Mouse (Mus musculus) forelimb bud, embryonic 11.5 days (tissue): ENCODE data around the gene Olfr726.

Experiments used
- DNase-seq: peaks from one replicate; pipeline ENCODE4 v3.0.0-alpha.2; 2012; ENCODE audit warnings: low read depth, low spot score

Olfr726 gene

GRCm38 (mm10) chr14:50090853-50091252, at the start of gene Olfr726:
Gene Olfr726 (minus strand): TSS chr14:50090953.
- DNase-seq, result no peak

- no peak for DNase-seq
Measured at GRCm38 (mm10) chr14:50122886-50123285, 32.1 kb upstream of the Olfr726 start, which contains the start of gene Olfr727. Gene Olfr727 (plus strand): TSS chr14:50123186.

GRCm38 (mm10) chr14:50062733-50063104, 28.0 kb downstream of the Olfr726 start:
- no peak for DNase-seq

DNA sequence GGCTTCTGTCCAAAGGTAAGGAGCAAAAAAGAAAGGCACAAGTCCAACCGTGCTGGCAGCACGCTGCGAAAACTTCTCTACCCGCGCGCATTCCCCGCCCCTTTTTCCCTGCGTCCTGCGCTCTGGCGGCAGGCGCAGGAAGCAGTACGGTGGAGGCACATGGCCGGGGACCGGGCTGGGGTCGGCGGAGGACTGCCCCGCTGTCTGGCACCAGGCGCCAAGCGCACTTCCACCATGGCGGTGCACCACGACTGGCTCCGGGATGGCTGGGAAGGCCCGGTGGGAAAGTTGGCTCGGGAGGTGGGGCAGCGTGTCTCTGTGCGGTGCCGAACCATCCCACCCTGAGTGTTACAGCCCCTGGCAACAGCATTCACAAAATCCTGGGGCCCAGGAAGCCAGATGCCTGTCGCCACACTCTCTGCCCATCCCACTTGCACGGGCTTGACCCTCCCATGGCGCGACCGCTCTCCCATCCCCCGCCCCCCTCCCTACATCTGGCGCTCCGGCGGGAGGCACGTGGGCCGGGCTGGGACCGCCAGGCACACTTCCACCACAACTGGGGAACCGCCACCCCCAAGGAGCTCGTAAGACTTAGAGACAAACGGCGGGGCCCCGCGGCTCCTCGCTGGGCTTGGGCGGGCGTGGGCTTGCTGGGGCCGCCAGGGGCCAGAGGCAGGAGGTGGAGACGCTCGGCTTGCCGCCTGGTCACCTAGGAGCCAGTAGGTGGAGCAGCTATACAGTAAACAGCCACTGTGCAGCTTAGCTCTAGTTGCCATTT, 28.6 kb downstream of the Olfr726 start:
- peak; percentile 61 for DNase-seq

- peak; percentile 0 for DNase-seq
Measured at GRCm38 (mm10) chr14:50061590-50061954, 29.2 kb downstream of the Olfr726 start.

- DNase-seq, result peak; percentile 46
Measured at GRCm38 (mm10) chr14:50061179-50061578, 29.6 kb downstream of the Olfr726 start.

DNA sequence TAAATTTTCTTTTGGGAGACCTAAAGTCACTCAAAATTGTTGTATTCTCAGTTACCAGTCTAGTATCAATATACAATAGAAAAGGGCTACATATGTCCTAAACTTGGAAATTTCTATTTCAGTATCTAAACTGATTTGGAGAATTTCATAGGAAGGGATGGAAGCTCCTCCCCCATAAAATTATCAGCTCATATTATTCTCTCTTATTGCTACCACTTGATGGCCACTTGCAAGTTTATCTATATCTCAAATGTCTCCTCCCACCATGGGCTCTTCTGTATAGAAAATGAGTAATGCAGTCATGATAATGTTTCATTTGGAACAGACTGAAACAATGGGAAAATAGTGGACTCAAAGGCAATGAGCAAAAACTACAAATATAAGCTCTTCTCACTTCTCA, 50.5 kb downstream of the Olfr726 start, which contains the start of gene Olfr725:
Gene Olfr725, minus strand, starts transcription at position 101 of the 400 bp plus-strand sequence.
- DNase-seq, result no peak
